ENCODE assay signal across 1 mouse cellular context in genomic region chr11:75677881-75678746, GRCm38 (mm10).
TF ChIP-seq lines count a peak whose summit lies in the region.

No protein-coding gene starts in this region.

TF ChIP-seq in CH12.LX, 34 proteins besides CTCF, POLR2A, EP300 and RAD21 (continued from another document):
- TF ChIP-seq MAZ (IDR thresholded peaks at IDR 0.05; ENCODE audit: low read depth, low read length), result peak; percentile 51
- TF ChIP-seq MXI1 (IDR thresholded peaks at IDR 0.05; ENCODE audit: low read depth, low read length), result no peak
- TF ChIP-seq USF1 (IDR thresholded peaks at IDR 0.05; ENCODE audit: low read depth, low read length), result no peak
- peak; percentile 48; the same call in 1 of the 2 replicates for TF ChIP-seq ELF1 (IDR thresholded peaks at IDR 0.05; ENCODE audit: low read depth, low read length)
- TF ChIP-seq TBP (conservative IDR thresholded peaks at IDR 0.05; ENCODE audit: low read depth, low read length), result no peak
- peak; percentile 78 for TF ChIP-seq ZNF384 (IDR thresholded peaks at IDR 0.05; ENCODE audit: low read depth, low read length)
- TF ChIP-seq MAX (IDR thresholded peaks at IDR 0.05; ENCODE audit: low read length), result peak; percentile 36; the same call in 1 of the 2 replicates
- no peak for TF ChIP-seq SMC3 (IDR thresholded peaks at IDR 0.05; ENCODE audit: low read depth, low read length)
- TF ChIP-seq E2F4 (IDR thresholded peaks at IDR 0.05; ENCODE audit: insufficient replicate concordance, low read depth, low read length), result no peak
- TF ChIP-seq ZMIZ1 (IDR thresholded peaks at IDR 0.05; ENCODE audit: low read depth, low read length), result no peak
- TF ChIP-seq USF2 (conservative IDR thresholded peaks at IDR 0.05; ENCODE audit: low read depth, low read length), result no peak
- TF ChIP-seq JUND (conservative IDR thresholded peaks at IDR 0.05; ENCODE audit: low read depth, low read length), result peak; percentile 32; the same call in 1 of the 2 replicates
- peak; percentile 70 for TF ChIP-seq CHD2 (IDR thresholded peaks at IDR 0.05; ENCODE audit: low read length)
- TF ChIP-seq HCFC1 (IDR thresholded peaks at IDR 0.05; ENCODE audit: low read depth, low read length), result no peak
